Mouse (Mus musculus): ENCODE measurements at regions not wholly inside any gene's neighbourhood (a gene's known extent, or its start where the extent isn't known, plus 50 kb on each side); places are given as distances from the start of the nearest gene placed in this dataset.

GRCm38 (mm10) chr10:19086995-19087394, 71.5 kb upstream of the Tnfaip3 start:
- H3K36me3 ChIP-seq (ENCODE audit: insufficient read depth, low read length): no peaks in the 10 kb centered on the region
- H3K27me3 ChIP-seq (replicated peaks; ENCODE audit: insufficient read depth, low read length): no peaks in the 10 kb centered on the region
- H3K9ac ChIP-seq (replicated peaks; ENCODE audit: low read depth): no peak overlapping the region
- H3K4me2 ChIP-seq (replicated peaks; ENCODE audit: low read depth, low read length): no peak overlapping the region
- H3K4me3 ChIP-seq (ENCODE audit: low read depth, low read length): no peak overlapping the region
- no peak for ATAC-seq
- TF ChIP-seq CTCF (IDR thresholded peaks at IDR 0.05) (no peak), EP300 (IDR thresholded peaks at IDR 0.05) (no peak)
- H3K27ac ChIP-seq (ENCODE audit: low read length): no peak overlapping the region
- WGBS: 75% methylated on average over 1 of the region's 1 CpGs
- H3K9me3 ChIP-seq (ENCODE audit: low read length): no peaks in the 10 kb centered on the region
- no peaks in the 10 kb centered on the region for H3K4me1 ChIP-seq (ENCODE audit: insufficient read depth, low read depth, low read length)
- no peak for DNase-seq (ENCODE audit: low spot score)

- Histone ChIP-seq H3K9me3 (ENCODE audit: low read length) (no peaks in the 10 kb centered on the region), H3K27me3 (replicated peaks; ENCODE audit: insufficient read depth, low read length) (no peaks in the 10 kb centered on the region), H3K4me1 (ENCODE audit: insufficient read depth, low read depth, low read length) (no peaks in the 10 kb centered on the region), H3K4me2 (replicated peaks; ENCODE audit: low read depth, low read length) (no peak overlapping the region), H3K9ac (replicated peaks; ENCODE audit: low read depth) (no peak overlapping the region), H3K4me3 (ENCODE audit: low read depth, low read length) (no peak overlapping the region), H3K36me3 (ENCODE audit: insufficient read depth, low read length) (no peaks in the 10 kb centered on the region), H3K27ac (ENCODE audit: low read length) (no peak overlapping the region)
- WGBS: 63% methylated on average over 4 of the region's 4 CpGs
- TF ChIP-seq CTCF (IDR thresholded peaks at IDR 0.05): no peak
- TF ChIP-seq EP300 (IDR thresholded peaks at IDR 0.05): no peak
- ATAC-seq (no peak), DNase-seq (ENCODE audit: low spot score) (no peak)
These were observed 66.7 kb upstream of the Tnfaip3 start for GRCm38 (mm10) chr10:19082136-19082535.

GRCm38 (mm10) chr10:19078047-19078446, 62.6 kb upstream of the Tnfaip3 start:
- H3K4me2 ChIP-seq (replicated peaks; ENCODE audit: low read depth, low read length): no peak overlapping the region
- 80% methylated on average over 4 of the region's 4 CpGs for WGBS
- H3K27ac ChIP-seq (ENCODE audit: low read length): no peak overlapping the region
- no peaks in the 10 kb centered on the region for H3K36me3 ChIP-seq (ENCODE audit: insufficient read depth, low read length)
- H3K9ac ChIP-seq (replicated peaks; ENCODE audit: low read depth): no peak overlapping the region
- no peak for TF ChIP-seq CTCF (IDR thresholded peaks at IDR 0.05)
- no peak for TF ChIP-seq EP300 (IDR thresholded peaks at IDR 0.05)
- ATAC-seq (no peak), DNase-seq (ENCODE audit: low spot score) (no peak)
- no peaks in the 10 kb centered on the region for H3K27me3 ChIP-seq (replicated peaks; ENCODE audit: insufficient read depth, low read length)
- H3K4me3 ChIP-seq (ENCODE audit: low read depth, low read length): no peak overlapping the region
- no peaks in the 10 kb centered on the region for H3K9me3 ChIP-seq (ENCODE audit: low read length)
- H3K4me1 ChIP-seq (ENCODE audit: insufficient read depth, low read depth, low read length): no peaks in the 10 kb centered on the region

- DNase-seq (ENCODE audit: low spot score): no peak
- WGBS: 62% methylated on average over 5 of the region's 5 CpGs
- no peak for ATAC-seq
These were observed 52.9 kb upstream of the Tnfaip3 start for GRCm38 (mm10) chr10:19068377-19068776.

GRCm38 (mm10) chr10:19067623-19068022, 52.2 kb upstream of the Tnfaip3 start:
- DNase-seq (ENCODE audit: low spot score) (no peak), ATAC-seq (no peak)
- no peaks in the 10 kb centered on the region for H3K4me1 ChIP-seq (ENCODE audit: insufficient read depth, low read depth, low read length)
- WGBS: 63% methylated on average over 3 of the region's 3 CpGs
- H3K36me3 ChIP-seq (ENCODE audit: insufficient read depth, low read length): no peaks in the 10 kb centered on the region
- H3K27me3 ChIP-seq (replicated peaks; ENCODE audit: insufficient read depth, low read length): no peaks in the 10 kb centered on the region
- no peak overlapping the region for H3K4me2 ChIP-seq (replicated peaks; ENCODE audit: low read depth, low read length)
- no peak overlapping the region for H3K27ac ChIP-seq (ENCODE audit: low read length)
- H3K9me3 ChIP-seq (ENCODE audit: low read length): no peaks in the 10 kb centered on the region
- TF ChIP-seq EP300 (IDR thresholded peaks at IDR 0.05) (no peak), CTCF (IDR thresholded peaks at IDR 0.05) (no peak)
- no peak overlapping the region for H3K9ac ChIP-seq (replicated peaks; ENCODE audit: low read depth)
- no peak overlapping the region for H3K4me3 ChIP-seq (ENCODE audit: low read depth, low read length)

More at GRCm38 (mm10) chr10:19068377-19068776, 52.9 kb upstream of the Tnfaip3 start:
- no peaks in the 10 kb centered on the region for H3K27me3 ChIP-seq (replicated peaks; ENCODE audit: insufficient read depth, low read length)
- H3K36me3 ChIP-seq (ENCODE audit: insufficient read depth, low read length): no peaks in the 10 kb centered on the region
- no peaks in the 10 kb centered on the region for H3K4me1 ChIP-seq (ENCODE audit: insufficient read depth, low read depth, low read length)
- no peak overlapping the region; the same call in 1 of the 2 replicates for H3K4me2 ChIP-seq (replicated peaks; ENCODE audit: low read depth, low read length)
- H3K4me3 ChIP-seq (ENCODE audit: low read depth, low read length): no peak overlapping the region
- TF ChIP-seq CTCF (IDR thresholded peaks at IDR 0.05): no peak
- TF ChIP-seq EP300 (IDR thresholded peaks at IDR 0.05): no peak
- no peak overlapping the region for H3K27ac ChIP-seq (ENCODE audit: low read length)
- H3K9ac ChIP-seq (replicated peaks; ENCODE audit: low read depth): no peak overlapping the region
- H3K9me3 ChIP-seq (ENCODE audit: low read length): no peaks in the 10 kb centered on the region

- ATAC-seq (no peak), DNase-seq (ENCODE audit: low spot score) (no peak)
- TF ChIP-seq EP300 (IDR thresholded peaks at IDR 0.05): no peak
- no peak for TF ChIP-seq CTCF (IDR thresholded peaks at IDR 0.05)
- WGBS: 77% methylated on average over 5 of the region's 5 CpGs
- no peak overlapping the region for H3K4me2 ChIP-seq (replicated peaks; ENCODE audit: low read depth, low read length)
- no peak overlapping the region for H3K4me3 ChIP-seq (ENCODE audit: low read depth, low read length)
- H3K27ac ChIP-seq (ENCODE audit: low read length): no peak overlapping the region
- no peaks in the 10 kb centered on the region for H3K27me3 ChIP-seq (replicated peaks; ENCODE audit: insufficient read depth, low read length)
- no peaks in the 10 kb centered on the region for H3K36me3 ChIP-seq (ENCODE audit: insufficient read depth, low read length)
- H3K4me1 ChIP-seq (ENCODE audit: insufficient read depth, low read depth, low read length): no peaks in the 10 kb centered on the region
- H3K9ac ChIP-seq (replicated peaks; ENCODE audit: low read depth): no peak overlapping the region
- H3K9me3 ChIP-seq (ENCODE audit: low read length): no peaks in the 10 kb centered on the region
These were observed 51.4 kb upstream of the Tnfaip3 start for GRCm38 (mm10) chr10:19066821-19067350.

Measured in lung, postnatal 0 days (tissue).